Mouse (Mus musculus) G1E-ER4 (cell line): ENCODE results near the gene Siva1. TPM values are rescaled to one million over a fixed set of nuclear protein-coding genes. Genes with fewer than 3 reads are reported as not detected.

ENCODE experiments used
- GATA1 ChIP-seq: IDR thresholded peaks from one replicate; pipeline ENCODE4 v1.8.0; 2012; ENCODE audit warnings: low read length, inconsistent platforms
- polyA plus RNA-seq: library from polyadenylated mRNA; stranded (reverse); fragments of >175 nt; gene quantifications from 2 replicates; pipeline ENCODE4 v1.2.3, GENCODE M21; 2012

The Siva1 gene
- polyA plus RNA-seq, 1 experiment: 75.4 TPM

- no peak for TF ChIP-seq GATA1
These were observed 11.6 kb upstream of the Siva1 start for GRCm38 (mm10) chr12:112632907-112633306.

- no peak for TF ChIP-seq GATA1
These were observed 10.8 kb upstream of the Siva1 start for GRCm38 (mm10) chr12:112633686-112634085.

GRCm38 (mm10) chr12:112639526-112639925 lies 5.0 kb upstream of the Siva1 start:
- no peak for TF ChIP-seq GATA1

- no peak for TF ChIP-seq GATA1
These were observed 1.4 kb upstream of the Siva1 start for GRCm38 (mm10) chr12:112643126-112643525.

- no peak for TF ChIP-seq GATA1
These were observed 502 bp downstream of the Siva1 start for GRCm38 (mm10) chr12:112644855-112645506.

- no peak for TF ChIP-seq GATA1
These were observed 1.7 kb downstream of the Siva1 start for GRCm38 (mm10) chr12:112646139-112646538.

GRCm38 (mm10) chr12:112648081-112648480 lies 3.6 kb downstream of the Siva1 start:
- TF ChIP-seq GATA1: no peak

GRCm38 (mm10) chr12:112651778-112652439 lies 7.4 kb downstream of the Siva1 start:
- no peak for TF ChIP-seq GATA1

GRCm38 (mm10) chr12:112653157-112653824 lies 8.8 kb downstream of the Siva1 start:
- no peak for TF ChIP-seq GATA1

- no peak for TF ChIP-seq GATA1
These were observed 9.6 kb downstream of the Siva1 start for GRCm38 (mm10) chr12:112654076-112654475.

- no peak for TF ChIP-seq GATA1
These were observed 14.1 kb downstream of the Siva1 start for GRCm38 (mm10) chr12:112658619-112659018.

GRCm38 (mm10) chr12:112659109-112659508 lies 14.6 kb downstream of the Siva1 start:
- TF ChIP-seq GATA1: no peak

- TF ChIP-seq GATA1: no peak
These were observed 16.3 kb downstream of the Siva1 start for GRCm38 (mm10) chr12:112660576-112661326.

GRCm38 (mm10) chr12:112661327-112661605 lies 16.8 kb downstream of the Siva1 start:
- TF ChIP-seq GATA1: no peak

- no peak for TF ChIP-seq GATA1
These were observed 17.4 kb downstream of the Siva1 start for GRCm38 (mm10) chr12:112661851-112662250.

- TF ChIP-seq GATA1: no peak
These were observed 18.8 kb downstream of the Siva1 start for GRCm38 (mm10) chr12:112663303-112663702.

- TF ChIP-seq GATA1: no peak
These were observed 19.2 kb downstream of the Siva1 start for GRCm38 (mm10) chr12:112663716-112664115.
